Mouse (Mus musculus) heart, postnatal 0 days (tissue): ENCODE measurements at regions not wholly inside any gene's neighbourhood (a gene's known extent, or its start where the extent isn't known, plus 50 kb on each side); places are given as distances from the start of the nearest gene placed in this dataset.

Experiments
- CTCF ChIP-seq: IDR thresholded peaks from 2 replicates; pipeline ENCODE4 v1.5.1; 2016; ENCODE audit warnings: antibody characterized with exemption, control low read depth, low read depth
- EP300 ChIP-seq: IDR thresholded peaks from 2 replicates; pipeline ENCODE4 v1.6.1; 2016; ENCODE audit warnings: antibody characterized with exemption, low read depth

DNA sequence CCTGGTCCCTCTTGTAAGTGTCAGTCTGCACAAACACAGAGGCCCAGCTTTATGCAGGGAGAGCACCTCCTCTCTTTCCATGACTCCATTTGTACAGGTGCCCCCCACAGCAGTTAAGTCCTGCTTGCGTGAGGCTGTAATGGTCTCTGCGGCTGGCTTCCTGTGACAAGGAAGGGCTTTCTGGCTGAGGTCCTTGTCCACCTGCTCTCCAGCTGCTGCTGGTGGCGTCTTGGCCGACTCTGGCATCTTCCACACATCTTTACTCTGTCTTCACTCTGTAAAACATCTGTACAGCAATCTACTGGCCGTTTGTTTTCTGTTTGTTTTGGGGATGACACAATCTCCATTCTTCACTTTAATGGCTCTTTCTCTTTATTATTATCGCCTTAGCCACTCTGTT is 60.8 kb downstream of the Rpusd4 start:
- TF ChIP-seq CTCF (no peak), EP300 (no peak)
